Mouse (Mus musculus) large intestine, adult 2 months (tissue): ENCODE results near the gene Cdkl3. TPM values are rescaled to one million over a fixed set of nuclear protein-coding genes. Genes with fewer than 3 reads are reported as not detected.

Experiments used
- DNase-seq: peaks from one replicate; pipeline ENCODE4 v3.0.0-alpha.2; 2012; ENCODE audit warnings: low read depth, low spot score
- WGBS: fragments of 180-500 bp; shearing (Covaris S2); methylation state at CpG from one replicate; pipeline ENCODE4 v1.1.7; 2018; 5-methylcytosine and 5-hydroxymethylcytosine counted together
- polyA plus RNA-seq: library from polyadenylated mRNA; depleted of rRNA; stranded (reverse); fragments of >200 nt; gene quantifications from 2 replicates; pipeline ENCODE4 v1.2.3, GENCODE M21; 2012

Gene Cdkl3
- polyA plus RNA-seq, 1 experiment: 0.37 TPM

- WGBS: 16% methylated on average over 2 of the region's 2 CpGs
- no peak for DNase-seq
These were observed 1.6 kb downstream of the Cdkl3 start for GRCm38 (mm10) chr11:52005586-52005985.

- 82% methylated on average over 11 of the region's 11 CpGs for WGBS
- DNase-seq: no peak
These were observed 7.0 kb downstream of the Cdkl3 start for GRCm38 (mm10) chr11:52011011-52011410.

- no peak for DNase-seq
- WGBS: 65% methylated on average over 5 of the region's 5 CpGs
These were observed 7.5 kb downstream of the Cdkl3 start for GRCm38 (mm10) chr11:52011541-52011940.

GRCm38 (mm10) chr11:52018217-52018616, 14.2 kb downstream of the Cdkl3 start:
- DNase-seq: no peak
- 77% methylated on average over 9 of the region's 9 CpGs for WGBS

GRCm38 (mm10) chr11:52032356-52032755, 28.3 kb downstream of the Cdkl3 start:
- no peak for DNase-seq

GRCm38 (mm10) chr11:52033953-52034352, 29.9 kb downstream of the Cdkl3 start:
- 80% methylated on average over 1 of the region's 1 CpGs for WGBS
- DNase-seq: no peak

More at GRCm38 (mm10) chr11:52032356-52032755, 28.3 kb downstream of the Cdkl3 start:
- WGBS: 65% methylated on average over 8 of the region's 8 CpGs

GRCm38 (mm10) chr11:52035905-52036304, 31.9 kb downstream of the Cdkl3 start:
- WGBS: 41% methylated on average over 3 of the region's 3 CpGs
- no peak for DNase-seq

GRCm38 (mm10) chr11:52037659-52038058, 33.6 kb downstream of the Cdkl3 start:
- DNase-seq: no peak
- WGBS: 51% methylated on average over 3 of the region's 3 CpGs

- DNase-seq: no peak
- WGBS: 63% methylated on average over 3 of the region's 3 CpGs
These were observed 39.2 kb downstream of the Cdkl3 start for GRCm38 (mm10) chr11:52043224-52043623.

- no peak for DNase-seq
These were observed 40.1 kb downstream of the Cdkl3 start for GRCm38 (mm10) chr11:52044156-52044555.

GRCm38 (mm10) chr11:52046446-52047165, 42.6 kb downstream of the Cdkl3 start:
- no peak for DNase-seq
- 24% methylated on average over 4 of the region's 4 CpGs for WGBS

GRCm38 (mm10) chr11:52053371-52053770, 49.4 kb downstream of the Cdkl3 start:
- WGBS: 45% methylated on average over 6 of the region's 6 CpGs
- no peak for DNase-seq

- 87% methylated on average over 3 of the region's 3 CpGs for WGBS
- no peak for DNase-seq
These were observed 50.7 kb downstream of the Cdkl3 start for GRCm38 (mm10) chr11:52054728-52055127.

GRCm38 (mm10) chr11:52056198-52056597, 52.2 kb downstream of the Cdkl3 start:
- no peak for DNase-seq
- 75% methylated on average over 5 of the region's 5 CpGs for WGBS

GRCm38 (mm10) chr11:52059001-52059400, 55.0 kb downstream of the Cdkl3 start:
- 27% methylated on average over 5 of the region's 5 CpGs for WGBS
- DNase-seq: no peak

- 90% methylated on average over 4 of the region's 4 CpGs for WGBS
- DNase-seq: no peak
These were observed 56.3 kb downstream of the Cdkl3 start for GRCm38 (mm10) chr11:52060315-52060714.

GRCm38 (mm10) chr11:52062406-52062805, 58.4 kb downstream of the Cdkl3 start:
- DNase-seq: no peak
- WGBS: 88% methylated on average over 5 of the region's 5 CpGs

- WGBS: 51% methylated on average over 3 of the region's 3 CpGs
- DNase-seq: no peak
These were observed 60.4 kb downstream of the Cdkl3 start for GRCm38 (mm10) chr11:52064398-52064797.

GRCm38 (mm10) chr11:52065841-52066240, 61.8 kb downstream of the Cdkl3 start:
- 19% methylated on average over 5 of the region's 5 CpGs for WGBS
- DNase-seq: no peak

GRCm38 (mm10) chr11:52071768-52072167, 67.7 kb downstream of the Cdkl3 start:
- 56% methylated on average over 10 of the region's 10 CpGs for WGBS
- no peak for DNase-seq

GRCm38 (mm10) chr11:52073528-52074170, 69.6 kb downstream of the Cdkl3 start:
- no peak for DNase-seq

More at GRCm38 (mm10) chr11:52073528-52074170, 69.6 kb downstream of the Cdkl3 start:
- 88% methylated on average over 8 of the region's 8 CpGs for WGBS
